Mouse (Mus musculus): ENCODE measurements around the gene Cux1. TPM values are rescaled to one million over a fixed set of nuclear protein-coding genes. Genes with fewer than 3 reads are reported as not detected.

Gene Cux1
- polyA plus RNA-seq, 1 experiment from 2014 or later, result 64.9 TPM

- Histone ChIP-seq H3K27ac (replicated peaks; ENCODE audit: low read depth, low read length) (peak overlapping the region; percentile 84), H3K9ac (replicated peaks; ENCODE audit: low read length) (peak overlapping the region; percentile 93), H3K9me3 (replicated peaks; ENCODE audit: control insufficient read depth, low read length) (no peaks in the 10 kb centered on the region), H3K27me3 (ENCODE audit: control insufficient read depth, insufficient read depth, low read length) (peaks cover 8% of the 10 kb centered on the region), H3K4me3 (ENCODE audit: low read depth, low read length) (peak overlapping the region; percentile 82), H3K36me3 (replicated peaks; ENCODE audit: control insufficient read depth, insufficient read depth, low read depth, low read length) (no peaks in the 10 kb centered on the region), H3K4me2 (ENCODE audit: low read depth, low read length) (peak overlapping the region; percentile 81), H3K4me1 (ENCODE audit: control insufficient read depth, insufficient read depth, low read length) (no peaks in the 10 kb centered on the region)
- WGBS, result under 1% methylated on average over 32 of the region's 32 CpGs
- peak; percentile 58 for DNase-seq (ENCODE audit: low spot score)
- no peak for ATAC-seq (replicated peaks; ENCODE audit: insufficient number of reproducible peaks, low FRiP score, low TSS enrichment, low read depth)
Measured at GRCm38 (mm10) chr5:136565311-136565811, 1.9 kb downstream of the Cux1 start.

GRCm38 (mm10) chr5:136564613-136565299 is 2.5 kb downstream of the Cux1 start:
- peak overlapping the region; percentile 81 for H3K4me2 ChIP-seq (ENCODE audit: low read depth, low read length)
- H3K9ac ChIP-seq (replicated peaks; ENCODE audit: low read length), result peak overlapping the region; percentile 93
- no peak for DNase-seq (ENCODE audit: low spot score)
- peak overlapping the region; percentile 82 for H3K4me3 ChIP-seq (ENCODE audit: low read depth, low read length)
- ATAC-seq (replicated peaks; ENCODE audit: insufficient number of reproducible peaks, low FRiP score, low TSS enrichment, low read depth), result no peak
- no peaks in the 10 kb centered on the region for H3K36me3 ChIP-seq (replicated peaks; ENCODE audit: control insufficient read depth, insufficient read depth, low read depth, low read length)
- no peaks in the 10 kb centered on the region for H3K9me3 ChIP-seq (replicated peaks; ENCODE audit: control insufficient read depth, low read length)
- H3K27ac ChIP-seq (replicated peaks; ENCODE audit: low read depth, low read length), result no peak overlapping the region
- 41% methylated on average over 11 of the region's 11 CpGs for WGBS
- H3K27me3 ChIP-seq (ENCODE audit: control insufficient read depth, insufficient read depth, low read length), result peaks cover 5% of the 10 kb centered on the region; the same call in 1 of the 2 replicates
- H3K4me1 ChIP-seq (ENCODE audit: control insufficient read depth, insufficient read depth, low read length), result no peaks in the 10 kb centered on the region

GRCm38 (mm10) chr5:136563996-136564395 is 3.3 kb downstream of the Cux1 start:
- Histone ChIP-seq H3K4me1 (ENCODE audit: control insufficient read depth, insufficient read depth, low read length) (no peaks in the 10 kb centered on the region), H3K27ac (replicated peaks; ENCODE audit: low read depth, low read length) (no peak overlapping the region), H3K27me3 (ENCODE audit: control insufficient read depth, insufficient read depth, low read length) (peaks cover 4% of the 10 kb centered on the region; the same call in 1 of the 2 replicates), H3K9ac (replicated peaks; ENCODE audit: low read length) (no peak overlapping the region), H3K36me3 (replicated peaks; ENCODE audit: control insufficient read depth, insufficient read depth, low read depth, low read length) (no peaks in the 10 kb centered on the region), H3K4me3 (ENCODE audit: low read depth, low read length) (no peak overlapping the region; the same call in 1 of the 2 replicates), H3K9me3 (replicated peaks; ENCODE audit: control insufficient read depth, low read length) (no peaks in the 10 kb centered on the region), H3K4me2 (ENCODE audit: low read depth, low read length) (no peak overlapping the region; the same call in 1 of the 2 replicates)
- DNase-seq (ENCODE audit: low spot score), result no peak
- 45% methylated on average over 3 of the region's 3 CpGs for WGBS
- no peak for ATAC-seq (replicated peaks; ENCODE audit: insufficient number of reproducible peaks, low FRiP score, low TSS enrichment, low read depth)

GRCm38 (mm10) chr5:136563104-136563503 is 4.2 kb downstream of the Cux1 start:
- no peak overlapping the region for H3K4me2 ChIP-seq (ENCODE audit: low read depth, low read length)
- no peak overlapping the region for H3K27ac ChIP-seq (replicated peaks; ENCODE audit: low read depth, low read length)
- H3K4me1 ChIP-seq (ENCODE audit: control insufficient read depth, insufficient read depth, low read length), result no peaks in the 10 kb centered on the region
- 53% methylated on average over 4 of the region's 4 CpGs for WGBS
- no peaks in the 10 kb centered on the region for H3K27me3 ChIP-seq (ENCODE audit: control insufficient read depth, insufficient read depth, low read length)
- no peak for DNase-seq (ENCODE audit: low spot score)
- H3K36me3 ChIP-seq (replicated peaks; ENCODE audit: control insufficient read depth, insufficient read depth, low read depth, low read length), result no peaks in the 10 kb centered on the region
- no peak overlapping the region for H3K9ac ChIP-seq (replicated peaks; ENCODE audit: low read length)
- no peak for ATAC-seq (replicated peaks; ENCODE audit: insufficient number of reproducible peaks, low FRiP score, low TSS enrichment, low read depth)
- no peaks in the 10 kb centered on the region for H3K9me3 ChIP-seq (replicated peaks; ENCODE audit: control insufficient read depth, low read length)
- H3K4me3 ChIP-seq (ENCODE audit: low read depth, low read length), result no peak overlapping the region

GRCm38 (mm10) chr5:136562212-136562611 is 5.1 kb downstream of the Cux1 start:
- H3K4me2 ChIP-seq (ENCODE audit: low read depth, low read length), result no peak overlapping the region
- no peak for ATAC-seq (replicated peaks; ENCODE audit: insufficient number of reproducible peaks, low FRiP score, low TSS enrichment, low read depth)
- DNase-seq (ENCODE audit: low spot score), result peak; percentile 88
- 17% methylated on average over 1 of the region's 1 CpGs for WGBS
- H3K9ac ChIP-seq (replicated peaks; ENCODE audit: low read length), result no peak overlapping the region
- H3K9me3 ChIP-seq (replicated peaks; ENCODE audit: control insufficient read depth, low read length), result no peaks in the 10 kb centered on the region
- H3K27ac ChIP-seq (replicated peaks; ENCODE audit: low read depth, low read length), result no peak overlapping the region
- H3K27me3 ChIP-seq (ENCODE audit: control insufficient read depth, insufficient read depth, low read length), result no peaks in the 10 kb centered on the region
- no peaks in the 10 kb centered on the region for H3K4me1 ChIP-seq (ENCODE audit: control insufficient read depth, insufficient read depth, low read length)
- no peak overlapping the region for H3K4me3 ChIP-seq (ENCODE audit: low read depth, low read length)
- H3K36me3 ChIP-seq (replicated peaks; ENCODE audit: control insufficient read depth, insufficient read depth, low read depth, low read length), result no peaks in the 10 kb centered on the region

GRCm38 (mm10) chr5:136561641-136562040 is 5.6 kb downstream of the Cux1 start:
- no peak for DNase-seq (ENCODE audit: low spot score)
- H3K27me3 ChIP-seq (ENCODE audit: control insufficient read depth, insufficient read depth, low read length), result no peaks in the 10 kb centered on the region
- no peak overlapping the region for H3K9ac ChIP-seq (replicated peaks; ENCODE audit: low read length)
- WGBS, result 80% methylated on average over 1 of the region's 1 CpGs
- no peak for ATAC-seq (replicated peaks; ENCODE audit: insufficient number of reproducible peaks, low FRiP score, low TSS enrichment, low read depth)
- H3K9me3 ChIP-seq (replicated peaks; ENCODE audit: control insufficient read depth, low read length), result no peaks in the 10 kb centered on the region
- H3K27ac ChIP-seq (replicated peaks; ENCODE audit: low read depth, low read length), result no peak overlapping the region
- H3K4me2 ChIP-seq (ENCODE audit: low read depth, low read length), result no peak overlapping the region
- H3K36me3 ChIP-seq (replicated peaks; ENCODE audit: control insufficient read depth, insufficient read depth, low read depth, low read length), result no peaks in the 10 kb centered on the region
- H3K4me3 ChIP-seq (ENCODE audit: low read depth, low read length), result no peak overlapping the region
- H3K4me1 ChIP-seq (ENCODE audit: control insufficient read depth, insufficient read depth, low read length), result no peaks in the 10 kb centered on the region

GRCm38 (mm10) chr5:136560656-136561055 is 6.6 kb downstream of the Cux1 start:
- 69% methylated on average over 7 of the region's 7 CpGs for WGBS
- no peak overlapping the region for H3K4me2 ChIP-seq (ENCODE audit: low read depth, low read length)
- no peaks in the 10 kb centered on the region for H3K9me3 ChIP-seq (replicated peaks; ENCODE audit: control insufficient read depth, low read length)
- H3K36me3 ChIP-seq (replicated peaks; ENCODE audit: control insufficient read depth, insufficient read depth, low read depth, low read length), result no peaks in the 10 kb centered on the region
- no peak overlapping the region for H3K4me3 ChIP-seq (ENCODE audit: low read depth, low read length)
- no peak overlapping the region for H3K27ac ChIP-seq (replicated peaks; ENCODE audit: low read depth, low read length)
- no peaks in the 10 kb centered on the region for H3K4me1 ChIP-seq (ENCODE audit: control insufficient read depth, insufficient read depth, low read length)
- H3K9ac ChIP-seq (replicated peaks; ENCODE audit: low read length), result no peak overlapping the region
- no peak for DNase-seq (ENCODE audit: low spot score)
- H3K27me3 ChIP-seq (ENCODE audit: control insufficient read depth, insufficient read depth, low read length), result no peaks in the 10 kb centered on the region
- no peak for ATAC-seq (replicated peaks; ENCODE audit: insufficient number of reproducible peaks, low FRiP score, low TSS enrichment, low read depth)

GRCm38 (mm10) chr5:136557446-136557845 is 9.8 kb downstream of the Cux1 start:
- DNase-seq (ENCODE audit: low spot score) (no peak), ATAC-seq (replicated peaks; ENCODE audit: insufficient number of reproducible peaks, low FRiP score, low TSS enrichment, low read depth) (no peak)
- Histone ChIP-seq H3K4me2 (ENCODE audit: low read depth, low read length) (no peak overlapping the region), H3K9me3 (replicated peaks; ENCODE audit: control insufficient read depth, low read length) (no peaks in the 10 kb centered on the region), H3K27me3 (ENCODE audit: control insufficient read depth, insufficient read depth, low read length) (no peaks in the 10 kb centered on the region), H3K9ac (replicated peaks; ENCODE audit: low read length) (no peak overlapping the region), H3K36me3 (replicated peaks; ENCODE audit: control insufficient read depth, insufficient read depth, low read depth, low read length) (no peaks in the 10 kb centered on the region), H3K4me3 (ENCODE audit: low read depth, low read length) (no peak overlapping the region), H3K27ac (replicated peaks; ENCODE audit: low read depth, low read length) (no peak overlapping the region), H3K4me1 (ENCODE audit: control insufficient read depth, insufficient read depth, low read length) (no peaks in the 10 kb centered on the region; the same call in 1 of the 2 replicates)
- WGBS, result 73% methylated on average over 4 of the region's 4 CpGs

All from embryonic facial prominence, embryonic 11.5 days (tissue).